Mouse (Mus musculus) neutrophil, adult 5-6 weeks (primary cell): ENCODE data around the gene Rapgef2. TPM values are rescaled to one million over a fixed set of nuclear protein-coding genes. Genes with fewer than 3 reads are reported as not detected.

Experiments used
- ATAC-seq: fragments of 151-379, 151-347 bp; 2 replicates; pipeline ENCODE4 v1.8.0; 2017; ENCODE audit warnings: mild to moderate bottlenecking, moderate TSS enrichment; ENCODE audit not compliant: insufficient number of reproducible peaks, poor library complexity, low FRiP score, severe bottlenecking; ENCODE audit errors: extremely low read depth
- total RNA-seq: library from RNA; stranded (forward); fragments of 200-1000 nt; gene quantifications from 2 replicates; pipeline ENCODE4 v1.2.3, GENCODE M21; 2017

Rapgef2 gene
- total RNA-seq, 1 experiment from 2014 or later: 28.7 TPM

DNA sequence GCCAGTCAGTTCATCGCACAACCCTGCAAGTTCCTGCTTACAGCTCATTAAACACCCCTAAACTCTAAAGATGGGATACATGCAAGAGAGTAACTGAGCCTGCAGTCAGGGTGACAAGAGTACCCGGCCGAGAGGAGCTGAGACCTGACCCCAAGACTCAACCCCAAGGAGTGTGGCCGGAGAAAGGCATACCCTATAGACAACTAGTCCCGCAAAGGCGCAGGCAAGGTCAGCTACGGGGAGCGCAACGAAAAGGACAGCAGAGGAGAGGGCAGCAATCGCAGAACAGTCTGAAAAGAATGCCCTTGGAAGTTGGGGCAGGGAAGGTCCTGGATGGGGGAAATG lies 314 bp downstream of the Rapgef2 start:
- no peak for ATAC-seq

DNA sequence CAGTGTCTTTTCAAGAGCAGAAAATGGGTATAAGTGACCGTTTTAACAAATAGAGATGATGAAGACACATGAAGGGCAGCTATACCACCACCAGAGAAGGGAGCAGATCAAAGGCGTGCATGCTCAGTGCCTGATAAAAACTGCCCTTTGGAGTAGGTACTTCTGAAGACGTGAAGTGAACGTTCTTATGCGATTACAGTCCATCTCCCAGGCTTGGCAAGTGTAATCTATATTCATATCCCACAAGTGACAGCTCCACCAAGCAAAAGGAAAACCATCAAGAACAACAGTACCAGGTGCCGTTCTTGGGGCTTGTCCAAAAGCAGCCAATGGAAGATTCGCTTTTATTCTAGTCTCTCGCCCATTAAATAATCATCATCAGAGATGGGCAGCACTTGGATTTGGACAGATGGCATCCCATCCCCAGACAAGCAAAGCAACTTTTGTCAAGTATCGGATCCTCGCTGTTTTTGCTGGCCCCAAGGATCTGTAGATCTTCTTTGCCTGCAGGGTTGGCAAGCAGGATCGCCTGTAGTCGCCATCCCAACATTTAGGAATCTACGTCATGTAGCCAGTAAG lies 1.1 kb downstream of the Rapgef2 start:
- no peak for ATAC-seq

DNA sequence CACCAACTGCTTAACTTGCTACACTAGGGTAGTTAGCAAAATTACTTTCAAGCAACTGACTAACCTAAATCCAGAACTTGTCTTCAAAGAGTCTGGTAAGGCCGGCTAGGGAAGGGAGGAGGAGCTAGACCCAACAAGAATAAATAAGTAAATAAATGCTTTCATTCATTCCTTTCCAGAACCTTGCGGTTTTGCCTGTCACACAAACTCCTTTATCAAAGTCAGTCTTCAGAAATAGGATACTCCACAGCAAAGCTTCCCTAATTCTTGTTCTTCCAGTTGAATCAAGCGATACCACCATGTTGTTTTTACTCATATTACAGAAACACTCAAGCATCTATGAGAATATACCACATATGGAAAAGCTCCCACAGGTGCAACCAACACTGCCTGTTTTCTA lies 2.3 kb downstream of the Rapgef2 start:
- no peak for ATAC-seq

DNA sequence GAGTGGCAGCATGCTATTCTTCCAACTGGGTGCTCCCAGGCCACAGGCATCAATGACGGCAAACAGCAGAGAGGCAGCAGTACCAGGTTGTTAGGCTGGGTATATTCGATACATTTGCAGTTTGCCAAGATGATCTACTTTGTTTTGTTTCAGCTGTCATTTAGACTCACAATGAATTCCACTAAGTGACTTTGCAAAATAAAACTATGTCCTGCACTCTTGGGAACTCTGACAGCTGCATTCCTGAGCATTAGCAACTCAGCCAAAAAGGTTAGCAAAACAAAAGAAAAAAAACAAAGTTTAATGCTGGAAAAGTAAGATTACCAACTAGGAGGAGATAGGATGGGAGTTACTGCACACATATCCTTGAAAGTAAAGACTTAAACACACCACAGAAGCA lies 3.3 kb downstream of the Rapgef2 start:
- ATAC-seq: no peak

GRCm38 (mm10) chr3:79275856-79276645 lies 10.3 kb downstream of the Rapgef2 start:
- no peak for ATAC-seq

- ATAC-seq: no peak
Observed at GRCm38 (mm10) chr3:79273350-79273749, 13.0 kb downstream of the Rapgef2 start.

DNA sequence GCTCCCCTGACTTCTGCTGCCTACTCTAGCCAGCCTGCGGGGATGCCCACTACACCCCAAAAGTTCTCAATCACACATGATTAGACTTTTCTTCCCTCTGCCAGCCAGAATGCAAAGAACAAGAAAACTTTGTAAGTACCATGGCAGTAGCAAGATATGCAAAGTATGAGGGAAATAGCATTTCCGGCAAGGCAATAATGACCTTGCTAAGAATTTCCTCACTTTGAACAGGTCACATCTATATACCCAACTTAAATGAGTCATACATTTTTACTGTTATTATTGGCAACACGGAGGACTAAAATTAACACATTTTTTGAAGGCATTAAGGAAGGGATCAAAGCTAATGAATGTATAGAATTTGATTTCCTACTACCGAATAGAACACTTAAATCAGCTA lies 13.4 kb downstream of the Rapgef2 start:
- ATAC-seq: no peak

DNA sequence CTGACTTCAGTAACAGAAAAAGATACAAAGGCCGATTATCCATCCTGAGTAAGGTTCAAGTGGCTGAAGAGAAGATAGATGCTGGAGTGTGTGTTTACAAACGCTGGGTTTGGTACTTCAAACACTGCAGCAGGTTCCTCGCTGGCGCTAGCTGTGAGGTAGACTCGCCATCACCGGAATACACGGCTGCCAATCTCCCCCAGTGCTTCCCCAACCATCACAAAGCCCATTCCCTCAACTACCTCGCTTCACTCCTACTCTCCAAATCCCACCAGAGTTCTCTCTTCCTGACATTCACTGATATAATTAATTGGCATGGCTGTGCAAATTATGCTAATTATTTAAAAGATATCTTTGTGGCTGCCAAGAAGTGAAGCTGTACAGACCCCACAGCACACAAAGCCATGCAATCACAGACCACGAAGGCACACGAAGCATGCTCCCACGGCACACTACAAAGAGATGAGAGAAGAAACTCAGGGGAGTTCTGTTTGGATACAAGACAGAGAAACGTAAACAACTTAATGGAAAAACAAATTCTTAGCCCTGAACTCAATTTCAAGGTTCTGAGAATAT lies 15.2 kb downstream of the Rapgef2 start:
- no peak for ATAC-seq

DNA sequence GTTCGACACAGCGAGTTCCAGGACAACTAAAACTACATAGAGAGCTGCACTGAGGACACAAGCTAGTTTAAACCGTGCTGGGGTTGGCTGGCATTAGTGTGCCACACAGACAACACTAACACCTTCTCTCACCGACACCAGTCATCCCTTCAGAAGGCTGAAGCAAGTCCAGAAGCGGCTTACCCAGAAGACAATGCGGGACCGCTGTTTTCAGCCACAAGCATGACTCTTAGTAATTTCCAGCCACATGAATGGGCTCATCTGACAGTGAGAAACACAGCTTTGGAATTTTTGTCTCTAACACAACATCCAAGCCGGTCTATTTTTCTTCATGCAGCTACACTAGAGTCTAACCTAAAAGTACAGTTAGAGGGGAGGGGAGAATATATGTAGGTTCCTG lies 16.4 kb downstream of the Rapgef2 start:
- no peak for ATAC-seq

GRCm38 (mm10) chr3:79266976-79267375 lies 19.3 kb downstream of the Rapgef2 start:
- no peak for ATAC-seq

DNA sequence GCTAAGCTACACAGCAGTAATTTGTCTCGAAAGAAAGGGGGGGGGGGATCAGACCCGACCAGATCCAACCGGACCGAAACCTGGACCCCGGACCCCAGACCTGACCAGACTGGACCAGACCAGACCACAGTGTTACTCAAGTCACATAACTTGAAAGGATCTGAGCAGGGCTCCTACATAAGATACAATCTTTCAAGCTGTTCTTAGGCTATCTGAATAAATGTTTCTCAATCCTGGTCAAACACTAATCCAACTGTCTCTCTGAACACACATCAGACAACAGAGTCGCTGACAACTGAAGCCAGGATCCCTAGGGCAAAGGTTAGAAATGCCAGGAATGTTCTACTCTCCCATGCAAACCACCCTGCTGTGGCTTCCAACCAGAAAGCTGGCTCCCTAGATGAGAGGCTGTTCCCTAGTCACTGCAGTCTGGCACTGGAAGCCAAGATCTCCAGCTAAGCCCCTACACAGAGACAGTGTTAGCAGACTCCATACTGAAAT lies 24.5 kb downstream of the Rapgef2 start:
- ATAC-seq: no peak

DNA sequence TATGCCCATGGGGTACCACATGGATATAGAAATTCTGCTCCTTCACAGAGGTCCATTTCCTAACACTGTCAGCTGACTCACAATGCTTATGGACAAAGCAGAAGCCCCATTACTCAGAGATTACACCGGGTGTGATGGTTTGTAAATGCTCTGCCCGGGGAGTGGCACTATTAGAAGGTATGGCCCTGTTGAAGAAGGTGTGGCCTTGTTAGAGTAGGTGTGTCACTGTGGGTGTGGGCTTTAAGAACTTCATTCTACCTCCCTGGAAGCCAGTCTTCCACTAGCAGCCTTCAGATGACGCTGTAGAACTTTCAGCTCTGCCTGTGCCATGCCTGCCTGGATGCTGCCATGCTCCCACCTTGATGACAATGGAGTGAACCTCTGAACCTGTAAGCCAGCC lies 32.3 kb downstream of the Rapgef2 start:
- ATAC-seq: no peak

- ATAC-seq: peak; percentile 57; the same call in 1 of the 2 replicates
Observed at GRCm38 (mm10) chr3:79253416-79253815, 32.9 kb downstream of the Rapgef2 start.

DNA sequence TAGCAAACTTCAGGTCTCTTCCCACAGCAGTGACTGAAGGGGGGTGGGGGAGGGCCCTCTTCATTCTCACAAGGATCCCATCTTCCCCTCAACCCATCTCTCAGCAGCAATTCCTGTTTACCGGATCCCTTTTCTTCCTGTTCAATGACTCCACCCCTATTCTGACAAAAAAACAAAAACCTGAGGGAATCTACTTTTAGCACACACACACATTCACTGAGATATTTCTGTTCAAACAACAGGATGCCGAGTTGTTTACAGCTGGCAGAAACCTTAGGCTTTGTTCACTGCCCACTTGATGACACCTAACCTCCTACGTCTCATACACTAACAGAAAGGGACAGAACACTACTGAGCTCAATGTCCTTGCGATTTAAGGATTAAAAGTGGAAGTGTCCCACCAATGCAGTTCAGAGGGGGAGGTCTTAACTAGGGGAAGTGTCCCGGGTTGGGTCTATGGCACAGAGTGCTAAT lies 33.4 kb downstream of the Rapgef2 start:
- ATAC-seq: peak; percentile 66; the same call in 1 of the 2 replicates

GRCm38 (mm10) chr3:79249955-79250354 lies 36.4 kb downstream of the Rapgef2 start:
- no peak for ATAC-seq

GRCm38 (mm10) chr3:79248659-79249235 lies 37.6 kb downstream of the Rapgef2 start:
- ATAC-seq: no peak

DNA sequence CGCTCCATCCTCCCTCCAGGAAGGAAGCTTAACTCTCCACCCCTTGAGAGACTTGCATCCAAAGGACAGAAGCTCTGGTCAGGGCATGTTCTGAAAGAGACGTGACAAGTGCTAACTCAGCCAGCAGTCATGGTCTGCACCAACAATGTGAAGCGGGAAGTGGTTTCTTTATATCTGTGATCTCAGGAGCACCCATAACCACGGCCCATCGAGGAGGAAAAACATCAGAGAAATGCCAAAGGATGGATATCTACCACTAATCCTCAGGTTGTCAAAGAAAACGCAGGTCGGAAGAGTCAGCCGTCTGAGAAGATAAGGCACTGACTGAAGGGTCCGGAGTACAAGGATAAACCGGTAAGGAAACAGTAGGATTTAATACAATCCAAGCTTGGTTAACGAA lies 38.1 kb downstream of the Rapgef2 start:
- ATAC-seq: no peak

- no peak for ATAC-seq
Observed at GRCm38 (mm10) chr3:79244347-79244746, 42.0 kb downstream of the Rapgef2 start.

DNA sequence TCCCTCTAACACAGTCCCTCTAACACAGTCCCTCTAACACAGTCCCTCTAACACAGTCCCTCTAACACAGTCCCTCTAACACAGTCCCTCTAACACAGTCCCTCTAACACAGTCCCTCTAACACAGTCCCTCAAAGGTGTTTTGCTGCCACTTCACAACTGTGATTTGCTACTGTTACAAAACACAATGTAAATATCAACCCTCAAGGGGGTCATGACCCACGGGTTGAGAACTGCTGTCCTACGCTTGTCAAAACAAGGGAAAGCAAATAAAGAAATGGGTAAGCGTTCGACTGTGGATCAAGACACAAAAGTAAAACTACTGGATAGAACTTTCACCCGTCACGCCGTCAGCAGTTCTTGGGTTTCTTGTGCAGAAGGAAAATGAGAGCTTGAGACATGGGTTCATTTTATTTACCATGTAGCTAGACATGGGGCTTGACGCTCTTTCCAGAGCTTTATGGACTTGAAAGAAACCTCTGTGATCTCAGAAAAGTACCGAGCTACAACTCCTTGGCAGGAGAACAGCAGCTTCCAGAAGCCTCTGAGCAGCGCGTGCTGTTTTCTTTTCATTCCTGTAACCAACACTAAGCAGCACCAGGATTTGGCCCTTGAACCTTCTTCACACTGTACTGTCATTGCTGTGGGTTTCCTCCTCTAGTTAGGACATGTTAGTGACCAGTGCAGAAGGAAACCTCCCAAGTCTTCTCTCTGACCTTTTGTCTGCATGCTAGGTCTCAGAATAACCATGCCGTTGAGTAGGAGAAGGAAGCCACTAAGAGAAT lies 43.2 kb downstream of the Rapgef2 start:
- ATAC-seq: no peak
